Mouse (Mus musculus) hindbrain, postnatal 0 days (tissue): Measurements from ENCODE around the gene Tpm3. TPM values are rescaled to one million over a fixed set of nuclear protein-coding genes. Genes with fewer than 3 reads are reported as not detected.

ENCODE experiments used
- ATAC-seq: fragments of 200-750 bp; cut with Nextera tagmentation; 2 replicates; pipeline ENCODE4 v1.8.0; 2017; ENCODE audit warnings: mild to moderate bottlenecking, moderate TSS enrichment, moderate library complexity
- DNase-seq: peaks from one replicate; pipeline ENCODE4 v3.0.0-alpha.2; 2015; ENCODE audit warnings: low spot score
- H3K27ac ChIP-seq: fragments of 300-500 bp; sonication (generic); 2 replicates; pipeline ENCODE4 v1.5.1; 2014; ENCODE audit warnings: mild to moderate bottlenecking
- H3K27me3 ChIP-seq: fragments of 300-500 bp; sonication (generic); 2 replicates; pipeline ENCODE4 v1.6.1; 2014; ENCODE audit warnings: low read length, mixed read lengths; ENCODE audit not compliant: insufficient read depth
- H3K36me3 ChIP-seq: fragments of 300-500 bp; sonication (generic); 2 replicates; pipeline ENCODE4 v1.6.1; 2014; ENCODE audit warnings: low read length, mixed read lengths; ENCODE audit not compliant: insufficient read depth
- H3K4me1 ChIP-seq: fragments of 300-500 bp; sonication (generic); 2 replicates; pipeline ENCODE4 v1.6.1; 2014; ENCODE audit warnings: antibody characterized with exemption, low read length, mixed read lengths; ENCODE audit not compliant: insufficient read depth
- H3K4me2 ChIP-seq: fragments of 300-500 bp; sonication (generic); 2 replicates; pipeline ENCODE4 v1.6.1; 2014; ENCODE audit warnings: low read depth, mild to moderate bottlenecking, low read length, moderate library complexity, mixed read lengths
- H3K4me3 ChIP-seq: fragments of 300-500 bp; sonication (generic); 2 replicates; pipeline ENCODE4 v1.5.1; 2014; ENCODE audit warnings: low read length
- H3K9ac ChIP-seq: fragments of 300-500 bp; sonication (generic); replicated peaks from 2 replicates; pipeline ENCODE4 v1.6.1; 2014; ENCODE audit warnings: mild to moderate bottlenecking, low read length, moderate library complexity, mixed read lengths
- H3K9me3 ChIP-seq: fragments of 300-500 bp; sonication (generic); 2 replicates; pipeline ENCODE4 v1.6.1; 2016; ENCODE audit warnings: low read length, mixed read lengths
- CTCF ChIP-seq: IDR thresholded peaks from 2 replicates; pipeline ENCODE4 v1.5.1; 2016; ENCODE audit warnings: antibody characterized with exemption, control low read depth, low read depth
- WGBS: fragments of 180-500 bp; shearing (Covaris S2); extraction: QIAGEN DNeasy Blood & Tissue Kit; methylation state at CpG from one replicate; pipeline ENCODE4 v1.1.7; 2014; 5-methylcytosine and 5-hydroxymethylcytosine counted together
- microRNA counts: library from miRNA; unstranded; fragments of <30 nt; microRNA quantifications from one replicate; lab custom pipeline; 2015
- microRNA-seq, 2 experiments: library from miRNA; unstranded; fragments of <30 nt; microRNA quantifications; one replicate each; pipeline ENCODE4; 2016
- polyA plus RNA-seq: library from polyadenylated mRNA; unstranded; fragments of >200 nt; fragmentation: Nextera tagmentation; extraction: Ambion mirVana; gene quantifications from 2 replicates; pipeline ENCODE4 v1.2.1, GENCODE M21; 2015
- total RNA-seq: library from RNA; depleted of rRNA; stranded (reverse); fragments of >200 nt; gene quantifications from 2 replicates; pipeline ENCODE4 v1.2.3, GENCODE M21; 2014; rRNA removed

Gene Tpm3
- total and polyA plus RNA-seq, 2 experiments from 2014 or later: 142 to 302 TPM

GRCm38 (mm10) chr3:90133331-90133730 is 60.9 kb downstream of the Tpm3 start:
- TF ChIP-seq CTCF: peak; percentile 25
- no peak overlapping the region for H3K4me2 ChIP-seq
- DNase-seq (no peak), ATAC-seq (no peak)
- H3K9me3 ChIP-seq: no peaks in the 10 kb centered on the region
- H3K36me3 ChIP-seq: no peaks in the 10 kb centered on the region
- H3K4me3 ChIP-seq: no peak overlapping the region
- no peak overlapping the region for H3K9ac ChIP-seq
- H3K27me3 ChIP-seq: no peaks in the 10 kb centered on the region
- 93% methylated on average over 1 of the region's 1 CpGs for WGBS
- H3K27ac ChIP-seq: no peak overlapping the region
- H3K4me1 ChIP-seq: no peaks in the 10 kb centered on the region

DNA sequence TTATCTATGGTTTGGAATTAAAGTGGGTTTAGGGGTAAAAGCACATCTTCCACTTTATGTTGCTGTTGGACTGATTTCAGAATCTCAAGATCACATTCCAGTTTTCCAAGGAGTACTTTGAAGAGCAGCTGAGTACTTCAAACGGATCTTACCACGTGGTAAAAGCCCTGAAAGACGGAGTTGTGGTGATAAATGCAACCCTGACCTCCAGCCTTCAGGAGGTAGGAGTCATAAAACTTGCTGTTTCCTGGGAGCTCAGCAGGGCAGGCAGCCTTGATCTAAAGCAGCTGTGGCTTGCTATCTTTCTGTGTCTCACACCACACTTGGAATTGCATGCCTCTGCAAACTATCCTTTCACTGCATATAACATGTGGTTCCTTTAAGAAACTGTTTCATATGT is 62.0 kb downstream of the Tpm3 start:
- no peak overlapping the region for H3K4me2 ChIP-seq
- no peaks in the 10 kb centered on the region for H3K27me3 ChIP-seq
- ATAC-seq: no peak
- no peak overlapping the region for H3K9ac ChIP-seq
- DNase-seq: no peak
- WGBS: 67% methylated on average over 3 of the region's 3 CpGs
- no peak overlapping the region for H3K4me3 ChIP-seq
- no peak overlapping the region for H3K27ac ChIP-seq
- no peak for TF ChIP-seq CTCF
- no peaks in the 10 kb centered on the region for H3K9me3 ChIP-seq
- H3K36me3 ChIP-seq: no peaks in the 10 kb centered on the region
- no peaks in the 10 kb centered on the region for H3K4me1 ChIP-seq

GRCm38 (mm10) chr3:90134993-90135392 is 62.5 kb downstream of the Tpm3 start:
- ATAC-seq (no peak), DNase-seq (no peak)
- no peak overlapping the region for H3K27ac ChIP-seq
- WGBS: 88% methylated on average over 5 of the region's 5 CpGs
- TF ChIP-seq CTCF: no peak
- no peaks in the 10 kb centered on the region for H3K36me3 ChIP-seq
- no peaks in the 10 kb centered on the region for H3K27me3 ChIP-seq
- no peaks in the 10 kb centered on the region for H3K9me3 ChIP-seq
- no peak overlapping the region for H3K4me2 ChIP-seq
- no peak overlapping the region for H3K4me3 ChIP-seq
- no peak overlapping the region for H3K9ac ChIP-seq
- H3K4me1 ChIP-seq: no peaks in the 10 kb centered on the region

DNA sequence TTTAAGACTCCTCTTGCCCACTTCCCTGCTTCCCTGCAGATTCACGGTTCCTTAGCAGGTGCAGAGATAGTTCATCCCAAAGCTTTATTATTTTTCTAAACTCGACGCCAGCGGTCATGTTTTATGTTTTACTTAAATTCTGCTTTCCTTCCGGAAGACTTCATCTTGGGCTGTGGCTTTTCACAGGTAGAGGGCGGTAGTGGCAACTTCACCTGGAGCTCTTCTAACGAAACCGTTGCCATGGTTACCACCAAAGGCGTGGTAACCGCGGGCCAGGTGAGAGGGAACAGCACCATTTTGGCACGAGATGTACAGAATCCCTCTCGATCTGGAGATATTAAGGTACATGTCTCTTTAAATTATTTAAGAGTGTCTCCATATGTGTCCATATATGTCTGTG is 64.2 kb downstream of the Tpm3 start:
- Histone ChIP-seq H3K9ac (no peak overlapping the region), H3K27ac (no peak overlapping the region), H3K36me3 (no peaks in the 10 kb centered on the region), H3K4me2 (no peak overlapping the region), H3K9me3 (no peaks in the 10 kb centered on the region), H3K4me1 (no peaks in the 10 kb centered on the region), H3K4me3 (no peak overlapping the region), H3K27me3 (no peaks in the 10 kb centered on the region)
- WGBS: 40% methylated on average over 13 of the region's 13 CpGs
- no peak for ATAC-seq
- DNase-seq: peak; percentile 54
- peak; percentile 41 for TF ChIP-seq CTCF

DNA sequence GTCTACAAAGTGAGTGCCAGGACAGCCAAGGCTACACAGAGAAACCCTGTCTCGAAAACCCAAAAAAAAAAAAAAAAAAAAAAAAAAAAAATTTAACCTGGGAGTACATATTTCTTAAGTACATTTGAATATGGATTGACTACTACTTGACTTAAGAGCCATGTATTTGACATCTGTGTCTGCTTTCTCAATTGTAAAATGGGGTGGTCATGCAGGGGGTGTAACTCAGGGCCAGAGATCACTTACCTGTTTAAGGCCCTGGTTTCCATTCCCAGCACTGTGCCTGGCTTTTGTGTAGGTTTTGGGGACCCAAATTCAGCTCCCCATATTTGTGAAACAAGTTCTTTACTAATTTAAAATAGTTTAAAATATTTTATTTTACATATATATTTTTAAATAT is 65.2 kb downstream of the Tpm3 start:
- Histone ChIP-seq H3K27ac (no peak overlapping the region), H3K4me1 (no peaks in the 10 kb centered on the region), H3K9me3 (no peaks in the 10 kb centered on the region), H3K4me2 (no peak overlapping the region), H3K9ac (no peak overlapping the region), H3K36me3 (no peaks in the 10 kb centered on the region), H3K27me3 (no peaks in the 10 kb centered on the region), H3K4me3 (no peak overlapping the region)
- DNase-seq: no peak
- TF ChIP-seq CTCF: no peak
- ATAC-seq: no peak
- 80% methylated on average over 1 of the region's 1 CpGs for WGBS

DNA sequence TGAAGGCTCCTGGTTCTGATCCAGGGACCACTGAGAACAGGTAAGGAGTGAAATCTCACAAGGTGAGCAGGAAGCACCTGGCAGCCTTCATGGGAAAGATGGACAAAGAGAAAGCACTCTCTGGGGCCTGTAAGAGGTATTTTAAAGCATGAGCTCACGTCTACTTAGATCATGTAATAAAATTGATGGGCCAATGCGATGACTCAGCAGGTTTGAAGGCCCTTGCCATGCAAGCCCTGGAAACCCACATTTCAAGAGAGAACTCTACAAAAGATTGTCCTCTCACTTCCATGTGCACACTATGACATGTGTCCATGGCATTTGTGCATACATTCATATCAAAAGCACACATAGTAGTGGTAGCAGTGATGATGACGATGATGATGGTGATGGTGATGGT is 67.5 kb downstream of the Tpm3 start:
- H3K27me3 ChIP-seq: no peaks in the 10 kb centered on the region
- no peaks in the 10 kb centered on the region for H3K9me3 ChIP-seq
- 89% methylated on average over 3 of the region's 3 CpGs for WGBS
- H3K36me3 ChIP-seq: no peaks in the 10 kb centered on the region
- no peaks in the 10 kb centered on the region for H3K4me1 ChIP-seq
- no peak for TF ChIP-seq CTCF
- H3K27ac ChIP-seq: no peak overlapping the region
- no peak overlapping the region for H3K4me2 ChIP-seq
- no peak overlapping the region for H3K4me3 ChIP-seq
- no peak overlapping the region for H3K9ac ChIP-seq
- DNase-seq: no peak
- no peak for ATAC-seq

- Histone ChIP-seq H3K9ac (no peak overlapping the region), H3K4me3 (no peak overlapping the region), H3K27me3 (no peaks in the 10 kb centered on the region), H3K4me2 (no peak overlapping the region), H3K4me1 (no peaks in the 10 kb centered on the region), H3K9me3 (no peaks in the 10 kb centered on the region), H3K27ac (no peak overlapping the region), H3K36me3 (no peaks in the 10 kb centered on the region)
- DNase-seq (no peak), ATAC-seq (no peak)
- WGBS: 68% methylated on average over 3 of the region's 3 CpGs
- no peak for TF ChIP-seq CTCF
These were observed 73.0 kb downstream of the Tpm3 start for GRCm38 (mm10) chr3:90145461-90145860.

DNA sequence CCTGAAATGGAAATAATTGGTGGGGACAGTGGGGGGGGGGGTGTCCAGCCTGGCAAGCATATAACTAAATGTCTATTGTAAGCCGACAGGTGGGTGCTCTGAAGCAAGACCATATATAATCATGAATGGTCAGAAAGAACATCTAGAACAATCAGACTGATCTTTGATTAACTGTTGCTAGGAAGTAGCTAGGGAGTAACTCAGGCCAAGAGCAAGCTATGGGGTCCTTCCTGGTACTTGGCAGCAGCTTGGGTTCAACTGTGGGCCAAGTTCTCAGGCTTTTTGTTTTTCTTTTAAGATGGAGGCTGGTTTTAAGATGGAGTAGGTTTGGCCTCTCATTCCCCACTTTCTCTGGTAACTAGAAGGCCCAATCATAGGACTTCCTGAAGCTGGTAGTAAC is 74.2 kb downstream of the Tpm3 start:
- H3K27ac ChIP-seq: no peak overlapping the region
- ATAC-seq (no peak), DNase-seq (peak; percentile 9)
- H3K4me2 ChIP-seq: no peak overlapping the region
- H3K4me1 ChIP-seq: no peaks in the 10 kb centered on the region
- H3K4me3 ChIP-seq: no peak overlapping the region
- no peaks in the 10 kb centered on the region for H3K27me3 ChIP-seq
- H3K9me3 ChIP-seq: no peaks in the 10 kb centered on the region
- WGBS: 59% methylated on average over 1 of the region's 1 CpGs
- no peak overlapping the region for H3K9ac ChIP-seq
- no peaks in the 10 kb centered on the region for H3K36me3 ChIP-seq
- no peak for TF ChIP-seq CTCF

MicroRNA genes within 50 kb of the gene (microRNA counts, 519-probe panel; counts per million panel counts)
- 2,681 counts per million, percentile 42 among the panel's probes with 10 or more counts for microRNA mmu-miR-190b (lab: Ali Mortazavi, UCI)

Small RNA genes within 50 kb of the gene (microRNA-seq; reads per million reads assigned to microRNA genes)
- 16.6 to 21.1 reads per million in 2 experiments for gene Mir190b

Other genes with a start within 250 kb of the Tpm3 start
- gene She, start 241.3 kb upstream of the Tpm3 start, total RNA-seq: 1.9 and 2.8 TPM in 2 replicates
- 0.98 and 1.1 TPM in 2 replicates for gene She, start 241.3 kb upstream of the Tpm3 start, polyA plus RNA-seq
- 0.68 and 1.8 TPM in 2 replicates for gene Il6ra, start 159.5 kb upstream of the Tpm3 start, total RNA-seq
- gene Il6ra, start 159.5 kb upstream of the Tpm3 start, polyA plus RNA-seq: 2.1 and 2.4 TPM in 2 replicates
- 63.0 and 83.5 TPM in 2 replicates for gene Atp8b2, start 109.1 kb upstream of the Tpm3 start, total RNA-seq
- gene Atp8b2, start 109.1 kb upstream of the Tpm3 start, polyA plus RNA-seq: 9.8 and 10.9 TPM in 2 replicates
- gene Hax1, start 73.9 kb upstream of the Tpm3 start, total RNA-seq: 41.6 and 43.7 TPM in 2 replicates
- 74.1 and 81.6 TPM in 2 replicates for gene Hax1, start 73.9 kb upstream of the Tpm3 start, polyA plus RNA-seq
- 95.6 and 110 TPM in 2 replicates for gene 4933434E20Rik, start 21.0 kb upstream of the Tpm3 start, total RNA-seq
- gene 4933434E20Rik, start 21.0 kb upstream of the Tpm3 start, polyA plus RNA-seq: 228 and 254 TPM in 2 replicates
- 83.1 and 102 TPM in 2 replicates for gene Ubap2l, start 20.0 kb upstream of the Tpm3 start, total RNA-seq
- gene Ubap2l, start 20.0 kb upstream of the Tpm3 start, polyA plus RNA-seq: 109 and 113 TPM in 2 replicates
- 0.52 and 0.65 TPM in 2 replicates for gene Nup210l, start 31.5 kb downstream of the Tpm3 start, total RNA-seq
- 0.11 TPM in 2 replicates for gene Nup210l, start 31.5 kb downstream of the Tpm3 start, polyA plus RNA-seq
- gene Rps27, start 141.0 kb downstream of the Tpm3 start, total RNA-seq: 2,630 and 2,808 TPM in 2 replicates
- gene Rps27, start 141.0 kb downstream of the Tpm3 start, polyA plus RNA-seq: 847 and 901 TPM in 2 replicates
- 5.9 and 14.8 TPM in 2 replicates for gene Rab13, start 141.0 kb downstream of the Tpm3 start, total RNA-seq
- 20.6 and 23.5 TPM in 2 replicates for gene Rab13, start 141.0 kb downstream of the Tpm3 start, polyA plus RNA-seq
- gene Jtb, start 158.9 kb downstream of the Tpm3 start, total RNA-seq: 52.5 and 75.6 TPM in 2 replicates
- 115 and 124 TPM in 2 replicates for gene Jtb, start 158.9 kb downstream of the Tpm3 start, polyA plus RNA-seq
- 0.21 and 0.83 TPM in 2 replicates for gene Creb3l4, start 170.9 kb downstream of the Tpm3 start, total RNA-seq
- 1.2 and 1.4 TPM in 2 replicates for gene Creb3l4, start 170.9 kb downstream of the Tpm3 start, polyA plus RNA-seq
- 97.8 and 105 TPM in 2 replicates for gene Slc39a1, start 175.5 kb downstream of the Tpm3 start, total RNA-seq
- gene Slc39a1, start 175.5 kb downstream of the Tpm3 start, polyA plus RNA-seq: 70.1 and 72.0 TPM in 2 replicates
- gene Crtc2, start 181.5 kb downstream of the Tpm3 start, total RNA-seq: 12.7 and 27.0 TPM in 2 replicates
- gene Crtc2, start 181.5 kb downstream of the Tpm3 start, polyA plus RNA-seq: 15.4 and 17.0 TPM in 2 replicates
- 38.8 and 48.4 TPM in 2 replicates for gene Dennd4b, start 192.5 kb downstream of the Tpm3 start, total RNA-seq
- gene Dennd4b, start 192.5 kb downstream of the Tpm3 start, polyA plus RNA-seq: 5.4 and 5.9 TPM in 2 replicates
- 31.5 and 32.1 TPM in 2 replicates for gene Gatad2b, start 220.5 kb downstream of the Tpm3 start, total RNA-seq
- 13.7 and 14.2 TPM in 2 replicates for gene Gatad2b, start 220.5 kb downstream of the Tpm3 start, polyA plus RNA-seq